Mouse (Mus musculus) B cell, adult 62 days (primary cell): ENCODE measurements around the gene Liph. TPM values are rescaled to one million over a fixed set of nuclear protein-coding genes. Genes with fewer than 3 reads are reported as not detected.

ENCODE experiments used
- total RNA-seq: library from RNA; stranded (reverse); gene quantifications from 4 replicates; pipeline ENCODE4 v1.2.4, GENCODE M21; 2023

Liph gene
- 0.27 to 0.53 TPM (median 0.36 TPM) in 3 of 4 replicates, not detected in the other for total RNA-seq

GRCm38 (mm10) chr16:21995304-21995703, at the start of gene Liph:
TSS of gene Liph (minus strand) at chr16:21995663.

DNA sequence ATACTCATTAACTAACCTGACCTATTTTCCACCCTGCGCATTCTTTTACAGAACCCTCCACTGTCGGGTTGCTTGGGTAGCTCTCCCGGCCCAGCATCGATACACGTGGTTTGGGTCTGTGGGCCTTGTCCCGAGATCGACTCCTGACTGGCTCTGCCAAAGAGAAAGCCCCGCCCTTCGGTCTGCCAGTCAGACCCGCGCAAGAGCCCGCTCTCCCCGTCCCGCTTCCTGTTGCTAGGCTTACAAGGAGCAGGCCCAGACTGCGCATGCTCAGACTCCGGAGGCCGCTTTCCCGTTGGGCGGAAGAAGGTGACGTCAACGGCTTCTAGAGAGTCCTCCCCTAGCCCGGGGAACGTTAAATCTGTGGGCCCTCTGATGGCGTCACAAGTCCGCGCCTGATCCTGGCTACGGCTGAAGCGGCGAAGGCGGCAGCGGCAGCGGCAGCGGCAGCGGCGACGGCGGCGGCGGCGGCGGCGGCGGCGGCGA, 13.7 kb upstream of the Liph start, which contains the start of gene Senp2:
TSS of gene Senp2 (plus strand) at position 386 of the 486 bp plus-strand sequence.

GRCm38 (mm10) chr16:21946761-21947715, 48.4 kb downstream of the Liph start, which contains the start of gene Tmem41a:
TSS of gene Tmem41a (minus strand) at chr16:21947552.

Other genes with a start within 250 kb of the Liph start
- 2.4 to 3.0 TPM (median 2.6 TPM) in 4 replicates for gene Ehhadh, start 207.9 kb downstream of the Liph start, total RNA-seq
- 0.56 to 0.92 TPM (median 0.66 TPM) in 4 replicates for gene Map3k13, start 201.3 kb downstream of the Liph start, total RNA-seq
- 7.0 to 8.7 TPM (median 8.0 TPM) in 4 replicates for gene Tmem41a, start 48.1 kb downstream of the Liph start, total RNA-seq
- 118 to 138 TPM (median 127 TPM) in 4 replicates for gene Senp2, start 13.8 kb upstream of the Liph start, total RNA-seq
- gene Igf2bp2, start 167.6 kb upstream of the Liph start, total RNA-seq = not detected in 4 replicates